Mouse (Mus musculus) embryo, embryonic 11.5 days (tissue): Measurements from ENCODE around the gene Sdr39u1.

Experiments used
- DNase-seq: peaks from one replicate; pipeline ENCODE4 v3.0.0-alpha.2; 2012; ENCODE audit warnings: low read depth, low spot score

Gene Sdr39u1

DNA sequence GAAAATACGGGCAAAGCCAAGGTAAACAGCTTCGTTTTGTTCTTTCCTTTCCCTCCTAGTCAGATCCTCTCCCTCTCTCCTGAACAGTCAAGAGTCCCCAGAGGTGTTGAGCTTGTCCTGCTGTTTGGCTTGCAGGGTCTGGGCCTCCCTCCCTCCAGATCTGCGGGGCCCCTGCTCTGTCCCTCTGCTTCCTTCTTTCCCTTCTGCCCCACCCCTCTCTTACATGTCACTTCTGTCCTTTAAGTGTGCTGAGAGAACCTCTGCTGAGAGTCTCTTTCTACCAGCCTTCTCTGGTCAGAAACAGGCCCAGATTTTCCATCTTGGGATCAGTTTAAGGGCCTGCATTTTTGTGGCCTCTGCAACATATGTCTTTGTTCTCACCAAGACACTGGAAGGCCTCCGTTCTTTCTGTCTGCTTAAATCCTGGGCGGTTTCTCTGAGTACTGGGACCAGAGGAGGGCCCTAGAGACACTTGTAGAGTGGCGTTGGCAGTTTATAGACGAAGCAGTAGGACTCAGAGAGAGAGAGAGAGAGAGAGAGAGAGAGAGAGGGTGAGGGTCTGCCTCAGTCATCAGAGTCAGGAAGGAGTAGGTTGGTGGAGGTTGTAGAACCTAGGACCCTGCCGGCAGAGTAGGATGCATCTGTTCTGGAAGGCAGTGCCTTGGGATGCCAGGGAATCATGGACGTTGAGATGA is 45.5 kb downstream of the Sdr39u1 start:
- DNase-seq = no peak

- DNase-seq = peak; percentile 80
These were observed 46.3 kb downstream of the Sdr39u1 start, which contains the start of gene Nynrin for GRCm38 (mm10) chr14:55853621-55854285. Nynrin (plus strand) TSS chr14:55854010.

DNA sequence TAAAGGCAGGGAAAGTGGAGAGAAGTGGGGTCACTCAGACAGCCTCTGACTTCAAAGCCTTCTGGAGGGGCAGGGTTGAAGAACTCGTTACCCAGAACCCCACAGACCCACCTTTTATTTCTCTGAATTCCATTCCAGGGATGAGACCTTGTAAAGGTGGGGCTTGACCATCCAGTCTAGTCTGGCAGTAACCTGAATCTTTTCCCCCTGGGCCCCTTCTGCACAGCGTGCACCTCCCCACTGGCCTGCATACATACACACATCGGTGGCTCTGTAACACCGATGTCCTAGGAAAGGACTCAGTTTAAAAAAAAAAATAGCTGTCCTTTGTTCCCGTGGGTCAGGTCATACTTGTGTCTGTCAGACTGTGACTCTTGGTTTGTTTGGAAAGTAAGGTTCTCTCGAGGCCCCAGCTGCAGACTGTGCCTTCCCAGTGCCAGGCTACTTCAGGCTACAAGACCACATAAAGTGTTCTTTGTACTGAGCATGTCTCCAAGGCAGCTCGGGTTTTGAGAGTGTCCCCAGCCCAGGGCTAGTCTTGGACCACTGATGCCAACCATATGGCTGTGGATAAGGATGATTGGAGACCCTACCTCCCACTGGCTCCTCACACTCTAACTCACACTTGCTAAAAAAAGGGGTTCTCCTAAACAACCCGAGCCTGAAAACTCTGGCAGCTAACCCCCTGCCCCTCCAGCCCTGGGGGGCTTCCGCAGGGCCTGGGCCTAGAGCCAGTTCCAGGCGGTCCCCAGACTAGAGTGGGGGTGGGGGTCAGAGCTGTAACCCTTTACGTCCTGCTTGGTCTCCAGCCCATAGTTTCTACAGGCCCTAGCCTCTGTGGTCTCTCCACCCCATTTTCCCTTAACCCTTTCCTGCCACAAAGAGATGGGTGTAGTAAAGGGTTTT is 47.2 kb downstream of the Sdr39u1 start:
- DNase-seq = peak; percentile 64

DNA sequence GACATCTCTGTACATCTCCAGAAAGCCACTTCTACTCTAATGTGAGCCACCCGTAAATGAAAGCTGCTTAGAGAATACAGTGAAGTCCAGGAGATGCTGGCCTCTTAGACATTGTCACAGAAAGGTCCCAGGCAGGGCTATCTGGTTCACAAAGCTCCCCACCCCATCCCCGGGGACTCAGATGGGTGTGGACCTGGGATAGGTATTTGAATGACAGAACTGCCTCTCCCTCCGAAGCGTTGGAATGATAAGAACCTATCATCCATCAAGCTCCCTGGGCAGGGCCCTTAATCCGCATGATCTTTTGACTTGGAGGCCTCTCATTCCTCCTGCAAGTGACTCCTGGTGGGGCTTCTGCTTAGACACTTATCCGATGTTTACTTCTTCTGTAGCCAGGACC is 49.2 kb downstream of the Sdr39u1 start:
- no peak for DNase-seq
